Mouse (Mus musculus): ENCODE results near the gene Gm21725. TPM values are rescaled to one million over a fixed set of nuclear protein-coding genes. Genes with fewer than 3 reads are reported as not detected.
"Not testable (repeated sequence)": the region's sequence is repeated elsewhere in the genome, so short reads cannot be mapped to it uniquely, and the experiment has no call there.

Gene Gm21725
- not detected for total RNA-seq (2021)
- not detected in 2 replicates for polyA plus RNA-seq (2012; rRNA removed)
- long read RNA-seq, result 0 reads

- DNase-seq, result not testable (repeated sequence)
Measured at GRCm38 (mm10) chrY:13348963-13349362, at the start of gene Gm21725. Gene Gm21725 (minus strand): TSS chrY:13349063.

Other genes starting within 250 kb of the Gm21725 start
- gene Gm21891, start 215.6 kb downstream of the Gm21725 start, total RNA-seq (2021), result not detected
- not detected in 2 replicates for gene Gm21891, start 215.6 kb downstream of the Gm21725 start, polyA plus RNA-seq (2012; rRNA removed)
- not detected for gene Gm21425, start 187.1 kb downstream of the Gm21725 start, total RNA-seq (2021)
- not detected in 2 replicates for gene Gm21425, start 187.1 kb downstream of the Gm21725 start, polyA plus RNA-seq (2012; rRNA removed)
- not detected for gene Gm21828, start 125.1 kb downstream of the Gm21725 start, total RNA-seq (2021)
- not detected in 2 replicates for gene Gm21828, start 125.1 kb downstream of the Gm21725 start, polyA plus RNA-seq (2012; rRNA removed)
- gene Gm21440, start 96.7 kb downstream of the Gm21725 start, total RNA-seq (2021), result not detected
- gene Gm21440, start 96.7 kb downstream of the Gm21725 start, polyA plus RNA-seq (2012; rRNA removed), result not detected in 2 replicates
- not detected for gene Gm21454, start 96.6 kb downstream of the Gm21725 start, total RNA-seq (2021)
- gene Gm21454, start 96.6 kb downstream of the Gm21725 start, polyA plus RNA-seq (2012; rRNA removed), result not detected in 2 replicates
- gene Gm21866, start 116.5 kb upstream of the Gm21725 start, total RNA-seq (2021), result not detected
- not detected in 2 replicates for gene Gm21866, start 116.5 kb upstream of the Gm21725 start, polyA plus RNA-seq (2012; rRNA removed)
- gene Gm20773, start 145.0 kb upstream of the Gm21725 start, total RNA-seq (2021), result not detected
- gene Gm20773, start 145.0 kb upstream of the Gm21725 start, polyA plus RNA-seq (2012; rRNA removed), result not detected in 2 replicates

All from adrenal gland, adult 2 months (tissue).